Mouse (Mus musculus) testis, adult 2 months (tissue): ENCODE results near the gene Olfr133. TPM values are rescaled to one million over a fixed set of nuclear protein-coding genes. Genes with fewer than 3 reads are reported as not detected.
"Not testable (repeated sequence)": the region's sequence is repeated elsewhere in the genome, so short reads cannot be mapped to it uniquely, and the experiment has no call there.

Experiments used
- H3K27ac ChIP-seq: fragments of 200-500 bp; 2 replicates; pipeline ENCODE4 v1.5.1; 2012; ENCODE audit warnings: low read depth, low read length; ENCODE audit not compliant: control insufficient read depth, insufficient read depth
- H3K27me3 ChIP-seq: fragments of 200-500 bp; 2 replicates; pipeline ENCODE4 v1.6.1; 2012; ENCODE audit warnings: mild to moderate bottlenecking, low read length, moderate library complexity; ENCODE audit not compliant: control insufficient read depth, insufficient read depth
- H3K36me3 ChIP-seq: fragments of 200-500 bp; 2 replicates; pipeline ENCODE4 v1.6.1; 2012; ENCODE audit warnings: mild to moderate bottlenecking, low read length; ENCODE audit not compliant: control insufficient read depth, insufficient read depth
- H3K4me1 ChIP-seq: fragments of 200-500 bp; 2 replicates; pipeline ENCODE4 v1.6.1; 2012; ENCODE audit warnings: low read length; ENCODE audit not compliant: control insufficient read depth, insufficient read depth
- H3K4me3 ChIP-seq: fragments of 200-500 bp; 2 replicates; pipeline ENCODE4 v1.5.1; 2012; ENCODE audit warnings: low read depth, mild to moderate bottlenecking, low read length, moderate library complexity, mixed read lengths; ENCODE audit not compliant: control insufficient read depth
- CTCF ChIP-seq: fragments of 200-500 bp; IDR thresholded peaks from 2 replicates; pipeline ENCODE4 v1.5.1; 2012; ENCODE audit warnings: low read depth, mild to moderate bottlenecking, inconsistent platforms, low read length, moderate library complexity; ENCODE audit not compliant: control insufficient read depth, insufficient read depth, insufficient replicate concordance
- POLR2A ChIP-seq: fragments of 200-500 bp; IDR thresholded peaks from 2 replicates; pipeline ENCODE4 v1.6.1; 2012; ENCODE audit warnings: low read depth, mild to moderate bottlenecking, inconsistent platforms, low read length, moderate library complexity; ENCODE audit not compliant: control insufficient read depth
- polyA plus RNA-seq: library from polyadenylated mRNA; depleted of rRNA; stranded (reverse); fragments of >200 nt; gene quantifications from 2 replicates; pipeline ENCODE4 v1.2.3, GENCODE M21; 2012; rRNA removed

The Olfr133 gene
- polyA plus RNA-seq: not detected in 2 replicates

DNA sequence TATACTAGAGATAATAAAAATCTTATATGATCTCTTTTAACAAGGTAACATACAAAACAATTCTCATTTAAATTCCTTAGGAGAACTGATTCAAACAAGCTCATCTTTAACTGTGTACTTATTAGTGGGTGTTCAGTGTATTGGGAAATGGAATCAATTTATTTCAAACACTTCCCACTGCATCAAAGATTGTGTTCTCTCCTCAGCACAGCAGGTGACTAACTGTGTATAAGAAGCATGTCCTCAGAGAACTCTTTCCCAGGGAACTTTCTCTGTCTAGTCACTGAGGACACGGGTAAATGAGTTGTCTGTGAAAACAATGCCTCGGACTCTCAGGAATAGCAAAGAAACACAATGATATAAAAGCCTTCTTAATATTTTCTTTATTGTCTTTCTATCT, at the start of gene Olfr133:
Olfr133 (plus strand) TSS at position 301 of the 400 bp plus-strand sequence.
- no peaks in the 10 kb centered on the region for H3K4me1 ChIP-seq
- H3K27ac ChIP-seq: no peak within 1 kb of the TSS
- H3K27me3 ChIP-seq: no peaks in the 10 kb centered on the region
- H3K4me3 ChIP-seq: no peak within 1 kb of the TSS
- TF ChIP-seq CTCF: no peak
- TF ChIP-seq POLR2A: no peak
- H3K36me3 ChIP-seq: no peaks in the 10 kb centered on the region

DNA sequence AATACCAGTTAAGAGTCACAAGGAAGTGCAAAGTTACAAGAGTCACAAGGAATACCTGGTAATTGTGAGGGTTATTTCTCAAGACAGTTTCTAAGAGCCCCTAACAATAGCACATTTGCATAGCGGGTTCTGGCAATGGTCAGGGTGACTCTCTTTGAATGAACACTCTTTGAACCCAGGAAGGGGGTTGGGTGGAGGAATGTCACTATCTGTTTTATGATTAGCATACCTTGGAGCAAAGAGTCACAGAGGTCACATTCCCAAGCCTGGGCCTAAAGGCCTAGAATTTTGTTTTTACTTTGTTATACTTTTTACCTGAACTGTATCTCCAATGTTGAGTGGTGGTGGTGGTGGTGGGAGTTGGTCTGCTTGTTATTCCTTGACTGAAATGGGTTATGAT, 20.9 kb upstream of the Olfr133 start:
- H3K4me3 ChIP-seq, H3K36me3 ChIP-seq, H3K4me1 ChIP-seq, H3K27ac ChIP-seq, H3K27me3 ChIP-seq: not testable (repeated sequence)

DNA sequence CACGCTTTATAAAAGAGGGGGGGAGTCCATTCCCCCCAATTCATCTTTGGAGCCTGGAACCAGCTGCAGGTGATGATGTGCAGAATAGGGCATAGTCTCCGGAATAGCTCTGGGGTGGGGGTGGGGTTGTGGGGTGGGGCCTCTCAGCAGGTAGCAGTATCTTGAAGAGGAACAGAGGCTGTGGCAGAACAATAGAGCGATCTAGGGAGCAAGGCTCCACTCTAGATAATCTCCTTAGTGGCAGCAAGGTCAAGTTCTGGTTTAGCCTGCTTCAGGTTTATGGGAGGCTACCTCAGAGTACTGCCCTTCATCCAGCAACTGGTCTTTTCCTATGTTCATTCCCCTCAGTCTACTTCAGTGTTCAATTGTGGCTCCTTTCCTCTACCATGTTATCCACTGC, 19.7 kb upstream of the Olfr133 start:
- not testable (repeated sequence) for H3K36me3 ChIP-seq, H3K27ac ChIP-seq, H3K27me3 ChIP-seq

DNA sequence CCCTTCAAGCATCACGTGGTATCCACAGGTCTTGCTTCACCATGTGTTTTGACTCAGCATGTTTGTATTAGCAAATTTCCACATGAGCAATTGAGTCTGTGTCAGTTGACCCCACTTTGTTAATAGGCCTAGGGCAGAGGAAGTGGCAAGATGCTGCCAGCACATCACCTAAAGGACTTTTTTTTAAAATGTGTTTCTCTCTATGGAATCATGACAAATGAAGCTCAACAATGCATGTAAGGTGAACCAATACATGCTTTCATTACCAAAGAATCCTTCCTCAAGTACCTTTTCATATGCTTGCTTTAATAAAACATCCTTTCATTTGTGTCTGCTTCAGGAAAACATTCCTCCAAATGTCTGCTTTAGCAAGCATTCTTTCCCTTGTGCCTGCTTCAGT, 10.7 kb upstream of the Olfr133 start, which contains the start of gene Olfr132:
Olfr132 (minus strand) TSS at position 101 of the 400 bp plus-strand sequence.
- Histone ChIP-seq H3K4me3 (no peak within 1 kb of the TSS), H3K27me3 (no peaks in the 10 kb centered on the region), H3K4me1 (no peaks in the 10 kb centered on the region), H3K27ac (no peak within 1 kb of the TSS), H3K36me3 (no peaks in the 10 kb centered on the region)
- TF ChIP-seq POLR2A (no peak), CTCF (no peak)

More for the DNA sequence above, 19.7 kb upstream of the Olfr133 start:
- H3K4me3 ChIP-seq, H3K4me1 ChIP-seq: not testable (repeated sequence)

DNA sequence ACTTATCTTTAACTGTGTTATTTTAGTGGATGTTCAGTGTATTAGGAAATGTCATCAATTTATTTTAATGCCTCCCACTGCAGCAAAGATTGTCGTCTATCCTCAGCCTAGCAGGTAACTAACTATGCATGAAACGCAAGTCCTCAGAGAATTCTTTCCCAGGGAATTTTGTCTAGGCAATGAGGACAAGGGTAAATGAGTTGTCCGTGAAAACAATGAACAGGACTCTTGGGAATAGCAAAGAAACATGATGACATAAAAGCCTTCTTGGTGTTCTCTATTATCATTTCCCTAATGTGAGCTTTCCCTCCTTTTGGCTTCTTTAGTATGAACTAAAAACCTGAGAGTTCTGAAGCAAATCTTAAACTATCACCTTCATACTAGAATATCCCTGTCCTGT, 26.0 kb downstream of the Olfr133 start, which contains the start of gene Olfr134:
Olfr134 (plus strand) TSS at position 301 of the 400 bp plus-strand sequence.
- TF ChIP-seq CTCF (no peak), POLR2A (no peak)

More for the DNA sequence above, 26.0 kb downstream of the Olfr133 start, which contains the start of gene Olfr134:
- Histone ChIP-seq H3K27me3 (no peaks in the 10 kb centered on the region), H3K27ac (no peak within 1 kb of the TSS), H3K4me1 (no peaks in the 10 kb centered on the region), H3K4me3 (no peak within 1 kb of the TSS), H3K36me3 (no peaks in the 10 kb centered on the region)

Other genes with a start within 250 kb of the Olfr133 start
- gene Olfr127, start 244.8 kb upstream of the Olfr133 start, polyA plus RNA-seq: 1.9 and 2.9 TPM in 2 replicates
- gene Olfr128, start 224.7 kb upstream of the Olfr133 start, polyA plus RNA-seq: 3.7 and 5.5 TPM in 2 replicates
- 0.75 and 1.3 TPM in 2 replicates for gene Olfr761, start 192.2 kb upstream of the Olfr133 start, polyA plus RNA-seq
- not detected in 2 replicates for gene Olfr129, start 85.2 kb upstream of the Olfr133 start, polyA plus RNA-seq
- not detected in 2 replicates for gene Olfr130, start 81.4 kb upstream of the Olfr133 start, polyA plus RNA-seq
- gene Olfr131, start 56.6 kb upstream of the Olfr133 start, polyA plus RNA-seq: not detected in 2 replicates
- not detected in 2 replicates for gene Olfr132, start 10.8 kb upstream of the Olfr133 start, polyA plus RNA-seq
- not detected in 2 replicates for gene Olfr134, start 26.1 kb downstream of the Olfr133 start, polyA plus RNA-seq
- gene Olfr135, start 59.1 kb downstream of the Olfr133 start, polyA plus RNA-seq: not detected in 2 replicates
- gene Olfr138, start 115.8 kb downstream of the Olfr133 start, polyA plus RNA-seq: not detected in 2 replicates
- gene Olfr137, start 162.3 kb downstream of the Olfr133 start, polyA plus RNA-seq: not detected in 2 replicates
- gene Olfr136, start 184.6 kb downstream of the Olfr133 start, polyA plus RNA-seq: not detected in 2 replicates